Mouse (Mus musculus) kidney, adult 18-20 months (tissue): Measurements from ENCODE around the gene Cfap36.

Experiments
- DNase-seq: peaks from one replicate; pipeline ENCODE4 v3.0.0; 2021

Cfap36 gene

GRCm38 (mm10) chr11:29246883-29247650 is at the start of gene Cfap36:
Gene Cfap36, minus strand, starts transcription at chr11:29247409.
- DNase-seq, result peak; percentile 90

DNA sequence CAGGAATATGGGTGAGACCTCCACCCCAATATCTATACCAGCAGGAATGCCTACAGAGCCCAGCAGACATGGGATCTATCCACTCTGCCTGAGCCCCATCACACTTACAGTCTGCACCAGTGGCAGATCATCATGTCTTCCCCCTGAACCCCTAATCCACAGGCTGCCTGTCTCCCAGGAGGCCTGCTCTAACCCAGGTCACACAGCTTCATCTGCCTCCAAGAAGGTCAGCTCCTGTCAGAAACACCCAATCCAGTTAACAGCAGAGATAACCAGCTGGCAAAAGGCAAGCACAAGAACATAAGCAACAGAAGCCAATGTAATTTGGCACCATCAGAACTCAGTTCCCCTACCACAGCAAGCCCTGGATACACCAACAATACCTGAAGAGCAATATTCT is 40.1 kb upstream of the Cfap36 start:
- no peak for DNase-seq

DNA sequence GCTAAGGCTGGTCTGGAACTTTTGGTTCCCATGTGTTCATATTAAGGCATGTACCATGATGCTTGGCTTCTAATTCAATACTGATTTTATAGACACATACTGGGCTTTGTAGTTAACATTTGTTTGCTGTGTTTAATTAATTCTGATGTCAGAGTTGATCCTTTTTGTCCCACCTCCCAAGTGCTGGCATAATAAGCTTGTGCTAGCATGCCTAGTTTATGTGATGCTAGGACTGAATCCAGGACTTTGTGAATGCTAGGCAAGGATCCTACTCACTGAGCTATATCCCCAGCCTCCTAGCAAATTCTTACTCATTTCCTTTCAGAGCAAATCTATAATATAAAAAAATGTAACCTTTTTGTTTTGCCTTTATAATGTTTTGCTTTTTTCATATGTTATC is 38.8 kb upstream of the Cfap36 start:
- DNase-seq, result no peak

DNA sequence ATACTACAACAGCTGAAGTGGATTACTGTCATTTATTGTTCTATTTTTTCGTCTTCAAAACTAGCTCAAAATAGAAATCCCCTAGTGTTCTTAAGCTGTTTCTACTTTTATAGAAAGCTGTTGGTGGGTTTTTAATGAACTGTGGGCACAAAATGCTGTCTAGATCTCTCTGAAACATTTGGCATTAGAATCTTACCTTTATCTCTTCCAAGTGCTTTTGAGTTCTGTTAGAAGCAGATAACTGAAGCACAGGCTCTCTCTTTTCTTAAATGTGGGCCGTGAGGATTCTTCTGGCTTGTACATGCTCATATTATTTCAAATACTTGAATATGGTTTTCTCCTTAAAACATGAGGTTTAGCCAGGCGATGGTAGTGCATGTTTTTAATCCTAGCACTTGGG is 27.5 kb upstream of the Cfap36 start:
- no peak for DNase-seq

- peak; percentile 45 for DNase-seq
These were observed 20.6 kb upstream of the Cfap36 start for GRCm38 (mm10) chr11:29267824-29268223.

DNA sequence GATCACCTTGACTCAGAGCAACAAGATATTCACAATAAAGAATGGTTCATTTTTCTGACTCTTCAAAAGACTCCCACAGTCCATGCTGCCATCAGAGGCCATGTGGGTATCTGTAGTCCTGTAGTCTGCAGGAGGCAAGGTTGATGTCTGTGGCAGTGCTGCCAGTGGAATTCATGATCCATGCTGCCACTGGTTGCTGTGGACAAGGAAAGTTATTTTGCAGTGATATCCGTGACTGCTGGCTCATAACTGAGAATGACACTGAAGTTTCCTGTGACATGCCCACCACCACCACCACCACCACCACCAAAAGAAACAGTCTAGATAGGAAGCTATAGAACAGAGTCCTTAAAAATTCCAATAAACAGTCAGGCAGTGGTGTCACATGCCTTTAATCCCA is 7.4 kb upstream of the Cfap36 start:
- no peak for DNase-seq

- DNase-seq, result no peak
These were observed 1.2 kb upstream of the Cfap36 start for GRCm38 (mm10) chr11:29248386-29248785.

DNA sequence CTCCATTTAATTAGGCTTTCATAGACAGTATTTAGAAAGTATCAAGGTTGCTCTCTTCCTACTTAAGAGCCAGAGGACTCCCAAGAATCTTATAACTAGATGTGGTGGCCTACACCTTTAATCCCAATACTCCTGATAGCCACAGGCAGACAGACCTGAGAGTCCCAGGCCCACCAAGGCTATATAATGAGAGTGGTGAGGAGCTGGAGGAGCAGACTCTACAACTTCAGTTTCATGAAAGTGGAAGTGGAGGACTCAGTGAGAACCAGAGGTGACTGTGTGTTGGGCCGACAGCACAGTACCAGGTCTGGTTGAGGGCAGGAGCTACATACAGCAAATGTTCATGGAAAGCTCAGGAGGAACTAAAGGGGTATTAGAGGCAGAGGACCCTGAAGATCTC is 516 bp upstream of the Cfap36 start:
- no peak for DNase-seq

DNA sequence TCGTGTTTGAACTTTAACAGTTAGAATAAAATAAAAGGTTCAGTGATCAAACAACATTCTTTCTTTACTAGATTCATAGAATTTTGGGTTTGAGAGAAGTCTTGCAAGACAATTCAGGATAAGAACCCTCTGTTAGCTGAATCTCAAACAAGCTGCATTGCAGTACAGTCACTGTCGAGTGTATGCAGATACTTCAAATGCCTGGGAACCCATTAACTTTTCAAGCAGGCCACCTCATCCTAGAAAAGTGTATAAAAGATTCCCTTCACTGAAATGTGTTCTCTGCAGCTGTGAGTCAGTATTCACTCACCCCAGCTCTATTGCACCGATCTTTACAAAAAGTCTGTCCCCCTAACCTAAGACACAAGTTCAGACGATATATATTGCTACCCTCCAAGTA is 1.2 kb downstream of the Cfap36 start:
- DNase-seq, result no peak

DNA sequence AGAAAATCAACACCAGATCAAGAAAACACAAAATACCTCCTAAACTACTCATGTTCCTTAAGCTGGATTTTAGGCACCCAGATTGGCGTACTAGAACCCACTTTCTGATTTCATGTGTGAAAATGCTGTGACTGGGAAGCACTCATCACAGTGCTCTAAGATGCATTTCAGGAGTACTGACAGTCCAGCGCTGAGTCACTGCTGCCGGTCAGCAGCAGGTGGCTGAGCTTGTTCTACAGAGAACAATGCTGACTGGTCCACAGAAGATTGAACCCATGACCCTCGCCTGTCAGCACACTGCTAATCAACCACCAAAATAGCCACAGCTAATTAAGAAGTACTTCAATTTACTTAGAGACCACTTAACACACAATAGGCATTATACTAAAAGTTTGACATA is 5.2 kb downstream of the Cfap36 start:
- DNase-seq, result no peak

- DNase-seq, result no peak
These were observed 7.9 kb downstream of the Cfap36 start for GRCm38 (mm10) chr11:29239353-29239752.

DNA sequence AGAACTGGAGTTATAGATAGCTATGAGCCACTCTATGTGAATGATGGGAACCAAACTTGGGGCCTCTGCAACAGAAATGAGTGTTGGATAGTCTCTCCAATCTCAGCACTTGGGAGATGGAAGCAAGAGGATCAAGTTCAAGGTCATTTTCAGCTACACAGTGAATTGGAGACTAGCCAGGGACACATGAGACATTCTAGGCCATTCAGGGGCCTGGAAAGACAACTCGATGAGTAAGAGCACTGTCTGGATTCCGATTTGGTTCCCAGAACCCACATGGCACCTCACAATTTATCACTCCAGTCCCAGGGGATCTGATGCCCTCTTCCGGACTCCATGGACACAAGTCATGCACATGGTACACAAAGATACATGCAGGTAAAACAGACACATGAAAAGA is 8.7 kb downstream of the Cfap36 start:
- DNase-seq, result no peak

DNA sequence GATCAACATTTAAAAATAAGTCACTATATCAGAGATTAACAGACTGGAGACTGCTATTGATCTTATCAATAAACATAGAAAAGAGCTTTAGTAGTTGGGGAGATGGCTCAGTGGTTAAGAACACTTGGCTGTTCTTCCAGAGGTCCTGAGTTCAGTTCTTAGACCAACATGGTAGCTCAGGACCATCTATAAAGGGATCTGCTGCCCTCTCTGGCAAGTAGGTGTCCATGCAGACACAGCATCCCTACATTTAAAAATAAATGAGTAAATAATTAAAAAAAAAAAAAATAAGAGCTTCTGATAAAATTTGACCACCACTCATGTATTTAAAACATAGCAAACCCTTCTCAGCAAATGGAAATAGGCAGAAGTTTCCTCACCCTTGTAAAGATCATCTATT is 9.2 kb downstream of the Cfap36 start:
- no peak for DNase-seq

DNA sequence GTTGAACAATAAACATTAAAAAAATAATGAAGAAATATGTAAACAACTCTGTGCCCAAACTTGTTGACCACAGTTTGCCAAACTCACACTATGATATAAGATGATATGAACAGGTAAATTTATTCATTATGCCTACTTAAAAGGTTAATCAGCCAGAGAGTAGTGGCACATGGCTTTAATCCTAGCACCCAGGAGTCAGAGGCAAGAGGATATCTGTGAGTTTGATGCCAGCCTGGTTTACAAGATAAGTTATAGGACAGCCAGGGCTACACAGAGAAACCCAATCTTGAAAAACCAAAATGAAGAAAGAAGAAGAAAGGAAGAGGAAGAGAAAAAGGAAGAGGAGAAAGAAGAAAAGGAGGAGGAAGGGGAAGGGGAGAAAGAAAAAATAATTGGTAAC is 9.8 kb downstream of the Cfap36 start:
- DNase-seq, result no peak

DNA sequence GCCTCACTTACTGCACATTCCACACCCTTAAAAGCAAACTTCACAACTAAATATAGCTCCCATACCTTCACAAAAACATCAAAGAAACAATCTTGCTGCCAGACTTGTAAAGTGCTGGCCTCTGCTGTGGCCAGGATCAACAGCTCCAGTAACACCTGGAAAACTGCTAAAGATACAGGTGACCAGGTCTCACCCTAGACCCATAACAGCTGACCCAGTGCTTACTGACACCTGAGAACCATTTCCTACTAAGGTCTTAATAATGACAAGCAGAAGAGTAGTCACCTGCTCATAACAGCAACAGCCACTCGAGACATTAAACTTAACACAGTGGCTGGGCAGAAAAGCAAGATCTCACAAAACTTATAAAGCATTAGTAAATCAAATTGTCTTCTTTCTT is 13.6 kb downstream of the Cfap36 start:
- DNase-seq, result no peak

DNA sequence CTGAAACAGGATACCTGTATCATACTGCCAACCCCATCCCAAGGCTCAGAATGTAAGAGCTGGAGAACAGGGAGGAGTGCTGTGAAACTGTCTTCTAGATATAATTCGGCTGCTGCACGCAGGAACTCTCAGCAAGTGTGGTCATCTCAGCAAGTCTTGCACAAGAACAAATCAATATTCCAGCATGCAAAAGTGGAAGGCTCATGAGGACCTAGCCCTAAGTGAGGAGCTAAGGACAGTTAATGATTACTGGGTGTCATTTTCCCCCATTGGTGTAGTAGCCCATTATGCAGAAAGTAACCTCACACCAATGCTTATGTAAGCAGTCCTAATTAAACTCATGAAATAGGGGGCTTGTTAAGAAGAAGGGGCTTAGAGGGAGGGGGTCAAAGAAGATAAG is 18.3 kb downstream of the Cfap36 start:
- no peak for DNase-seq

GRCm38 (mm10) chr11:29224754-29225153 is 22.5 kb downstream of the Cfap36 start:
- no peak for DNase-seq

GRCm38 (mm10) chr11:29222310-29222709 is 24.9 kb downstream of the Cfap36 start:
- no peak for DNase-seq

- DNase-seq, result no peak
These were observed 28.2 kb downstream of the Cfap36 start for GRCm38 (mm10) chr11:29219055-29219454.

- DNase-seq, result no peak
These were observed 31.0 kb downstream of the Cfap36 start for GRCm38 (mm10) chr11:29216196-29216595.

GRCm38 (mm10) chr11:29209774-29210173 is 37.4 kb downstream of the Cfap36 start:
- DNase-seq, result no peak

DNA sequence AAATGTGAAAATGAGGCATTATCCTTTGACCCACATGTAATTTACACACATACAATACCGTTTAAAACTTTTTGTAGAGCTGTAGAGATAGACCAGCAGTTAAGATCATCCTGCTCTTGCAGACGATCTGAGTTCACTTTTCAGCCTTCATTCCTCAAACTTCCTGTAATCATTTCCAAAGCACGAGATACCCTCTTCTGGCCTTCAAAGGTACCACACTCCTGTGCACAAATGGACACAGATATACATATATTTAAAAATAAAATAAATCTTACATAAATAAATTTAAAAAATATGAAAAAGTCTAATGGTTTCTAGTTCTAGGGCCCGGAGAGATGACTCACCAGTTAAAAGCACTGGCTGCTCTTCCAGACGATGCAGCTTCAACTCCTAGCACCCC is 43.6 kb downstream of the Cfap36 start:
- DNase-seq, result no peak

DNA sequence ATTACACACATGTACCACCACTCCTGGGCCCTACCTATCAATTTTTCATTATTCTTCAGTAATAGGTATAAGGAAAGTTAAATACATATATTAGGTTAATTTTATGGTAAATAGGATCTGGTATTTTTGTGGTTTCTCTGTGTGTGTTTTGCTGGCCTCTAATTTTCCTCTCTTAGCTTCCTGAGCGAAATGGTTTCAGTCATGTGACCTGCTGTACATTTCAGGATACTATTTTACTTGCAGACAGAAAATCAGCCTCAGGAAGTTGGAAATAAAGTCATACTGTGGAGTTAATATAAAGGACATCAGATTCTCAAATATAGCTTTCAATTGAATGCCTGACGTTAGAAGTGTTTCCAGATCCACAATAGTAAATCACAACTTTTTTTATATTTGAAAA is 58.2 kb downstream of the Cfap36 start:
- DNase-seq, result no peak

GRCm38 (mm10) chr11:29181751-29182150 is 65.5 kb downstream of the Cfap36 start:
- DNase-seq, result no peak

DNA sequence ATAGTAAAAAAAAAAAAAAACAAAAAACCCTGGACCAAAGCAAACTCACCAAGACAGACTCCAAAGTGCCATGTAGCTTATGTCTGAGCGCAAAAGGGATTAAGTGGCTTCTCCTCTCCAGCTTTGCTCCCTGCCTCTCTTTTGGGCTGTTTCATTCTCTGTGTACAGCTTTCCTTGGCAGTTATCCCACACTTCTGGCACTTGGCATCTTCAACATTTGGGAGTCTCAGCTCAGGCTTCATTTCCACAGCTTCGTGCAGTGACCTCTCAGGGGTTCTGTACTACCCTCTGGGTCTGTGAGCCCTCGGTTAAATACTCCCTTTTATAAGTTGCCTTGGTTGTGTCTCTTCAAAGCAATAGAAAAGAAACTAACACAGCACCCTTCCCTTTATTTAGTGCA is 66.6 kb downstream of the Cfap36 start:
- DNase-seq, result no peak
